Mouse (Mus musculus) c-Kit-positive CD71-negative TER-119-negative erythroid progenitor cells, embryonic 14.5 days (primary cell): ENCODE results near the gene Tmem200a.

Experiments used
- DNase-seq: peaks from one replicate; pipeline ENCODE4 v3.0.0-alpha.2; 2013; ENCODE audit warnings: low read depth

The Tmem200a gene

DNA sequence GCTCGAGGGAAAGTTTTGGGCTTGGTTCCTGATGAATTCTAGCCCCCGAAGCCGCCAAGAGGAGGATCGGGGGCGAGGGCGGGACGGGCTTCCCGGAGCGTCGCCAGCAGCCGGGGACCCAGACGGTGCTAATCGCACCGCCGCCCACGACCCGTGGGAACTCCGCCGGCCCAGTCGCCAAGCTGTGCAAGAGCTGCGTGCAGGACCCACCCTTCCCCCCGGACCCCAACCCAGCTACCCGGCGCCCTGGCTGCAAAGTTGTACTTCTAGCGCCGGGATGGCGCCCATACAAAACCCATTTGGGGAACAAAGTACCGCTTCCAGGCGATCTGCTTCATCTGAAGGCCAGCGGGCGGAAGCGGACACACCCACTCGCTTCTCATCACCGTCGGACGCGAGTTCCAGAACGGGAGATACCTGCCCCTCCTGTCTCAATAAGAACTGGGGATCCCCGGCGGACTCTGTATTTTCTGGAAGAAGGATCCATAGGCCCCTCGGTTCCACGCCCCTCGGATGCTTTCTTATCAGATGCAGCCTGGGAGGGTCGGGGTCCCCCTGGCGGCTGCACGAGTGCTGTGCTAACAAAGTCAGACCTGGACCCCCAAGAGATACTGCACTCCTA, at the start of gene Tmem200a:
Gene Tmem200a, minus strand, starts transcription at position 532 of the 622 bp plus-strand sequence.
- DNase-seq = no peak

DNA sequence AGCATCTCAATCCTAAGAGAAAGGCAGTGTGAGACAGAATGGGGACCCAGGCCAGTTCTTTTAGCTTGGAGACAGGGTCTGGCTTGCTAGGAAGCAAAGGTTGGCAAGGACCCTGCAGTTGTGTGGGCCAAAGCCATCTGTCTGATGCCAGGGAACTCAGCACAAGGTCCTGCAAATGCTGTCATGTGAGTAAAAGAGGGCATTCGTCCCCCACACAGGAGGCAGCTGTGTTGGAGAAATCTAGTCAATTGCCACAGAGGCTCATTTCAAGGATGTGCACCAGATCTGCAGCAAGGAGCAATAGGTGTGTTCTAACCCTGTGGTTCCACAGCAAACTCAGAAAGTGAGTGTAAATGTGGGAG, 41.0 kb upstream of the Tmem200a start:
- no peak for DNase-seq

DNA sequence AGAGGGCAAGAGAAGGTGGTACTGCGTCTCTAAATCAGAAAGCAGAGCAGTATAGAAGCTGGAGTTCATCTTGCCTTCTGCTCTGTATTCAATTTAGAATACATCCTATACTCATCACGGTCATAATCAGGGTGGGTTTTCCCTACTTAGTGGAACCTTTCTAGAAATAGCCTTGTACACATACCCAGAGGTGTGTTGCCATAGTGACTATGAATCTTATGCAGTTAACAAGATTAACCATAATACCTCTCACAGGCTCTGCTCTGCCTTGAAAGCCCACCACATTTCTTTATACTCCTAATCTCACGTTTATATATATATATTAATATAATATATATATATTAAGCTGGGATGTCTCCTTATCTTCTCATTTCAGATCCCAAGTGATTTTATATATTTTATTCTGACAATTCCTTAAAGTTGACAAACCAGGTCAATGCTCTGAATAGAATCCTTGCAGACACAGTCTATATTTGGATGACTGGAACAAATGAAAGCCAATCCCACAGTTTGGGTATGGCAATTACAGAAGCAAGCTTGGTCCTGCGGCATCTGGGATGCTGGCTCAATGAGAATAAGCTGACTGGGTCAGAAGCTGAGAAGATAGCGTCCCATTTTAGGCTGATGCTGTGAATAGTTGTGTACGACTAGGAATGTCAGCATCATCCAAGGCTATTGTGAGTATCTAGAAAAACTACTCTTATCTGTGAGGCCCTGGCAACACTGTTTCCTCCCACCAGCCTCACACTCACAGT, 40.4 kb upstream of the Tmem200a start:
- no peak for DNase-seq

DNA sequence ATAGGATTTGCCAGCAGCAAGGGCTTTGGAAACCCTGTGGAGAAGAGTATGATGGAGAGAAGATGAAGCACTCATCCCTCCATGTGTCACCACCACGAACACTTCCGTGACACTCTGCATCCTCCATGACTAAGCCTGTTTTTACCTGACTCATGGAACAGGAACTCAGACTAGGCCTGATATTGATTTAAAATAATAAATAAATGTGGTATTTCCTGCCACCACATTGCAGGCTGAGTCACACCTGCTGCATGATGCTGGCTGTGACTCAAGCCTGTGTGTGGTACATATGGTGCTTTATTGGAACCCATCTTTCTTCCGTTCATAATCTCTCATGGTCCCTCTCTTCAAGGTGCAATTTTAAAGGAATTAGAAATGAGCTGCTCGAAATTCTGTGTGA, 35.6 kb upstream of the Tmem200a start:
- no peak for DNase-seq

DNA sequence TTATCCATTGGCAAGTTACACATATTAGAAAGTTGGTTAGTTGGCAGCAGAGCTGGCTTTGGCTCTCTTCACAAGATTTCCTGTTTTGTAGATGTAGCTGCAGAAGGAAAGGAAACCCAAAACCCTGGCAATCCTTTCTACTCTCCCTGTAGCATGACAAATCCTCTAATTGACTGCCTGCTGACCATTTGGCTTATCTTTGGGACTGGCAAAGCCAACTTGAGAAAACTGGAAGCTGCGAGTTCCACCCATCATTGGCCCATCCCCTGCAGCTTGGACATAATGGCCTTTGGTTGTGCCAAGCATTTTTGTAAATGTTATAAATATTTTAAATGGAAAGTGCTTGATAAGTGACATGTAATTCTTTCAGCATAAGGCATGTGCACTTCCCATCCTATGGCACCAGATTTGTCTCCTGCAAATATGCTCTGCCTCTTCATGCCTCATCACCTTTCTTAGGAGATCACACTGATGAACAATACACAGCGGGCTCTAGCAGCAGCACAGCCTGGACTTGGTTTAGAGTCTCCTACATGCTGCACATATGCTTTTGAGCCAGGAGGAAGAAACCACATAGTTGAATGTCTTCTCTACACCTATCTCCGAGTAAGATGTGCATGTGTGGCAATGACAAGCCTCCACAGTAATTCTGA, 24.6 kb upstream of the Tmem200a start:
- no peak for DNase-seq

DNA sequence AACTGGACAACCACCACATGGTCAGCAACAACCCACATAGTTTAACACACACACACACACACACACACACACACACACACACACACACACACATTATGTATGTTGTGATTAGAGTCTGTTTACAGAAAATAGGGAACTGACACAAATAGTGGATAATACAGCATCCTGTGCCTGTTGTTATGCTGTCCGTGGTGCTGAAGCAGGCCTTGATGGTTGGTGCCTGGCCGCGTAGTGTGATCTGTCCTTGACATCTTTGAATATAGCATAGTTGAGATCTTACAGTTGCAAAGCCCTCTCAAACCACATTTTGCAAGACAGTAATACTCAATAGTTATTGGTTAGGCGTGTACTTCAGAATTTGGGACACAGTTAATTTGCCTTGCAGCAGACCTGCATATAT, 3.2 kb upstream of the Tmem200a start:
- no peak for DNase-seq

DNA sequence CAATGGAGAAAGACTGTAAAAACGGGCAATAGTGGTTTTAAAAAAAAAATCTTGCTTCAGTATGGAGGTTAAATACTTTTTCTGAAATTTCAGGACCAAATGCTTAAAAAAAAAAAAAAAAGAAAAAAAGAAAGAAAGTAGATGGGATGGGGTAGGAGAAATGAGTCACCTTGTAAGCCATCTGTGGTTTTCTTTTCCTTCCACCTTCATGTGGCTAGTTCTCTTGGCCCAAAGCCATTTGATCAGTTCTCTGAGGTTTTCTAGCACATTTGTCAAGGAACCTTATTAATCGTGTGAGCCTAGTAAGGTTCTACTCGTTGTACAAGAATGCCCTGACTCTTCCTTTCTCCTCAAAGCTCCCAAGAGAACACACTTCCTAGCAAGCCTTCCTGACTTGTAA, 826 bp upstream of the Tmem200a start:
- DNase-seq = no peak

DNA sequence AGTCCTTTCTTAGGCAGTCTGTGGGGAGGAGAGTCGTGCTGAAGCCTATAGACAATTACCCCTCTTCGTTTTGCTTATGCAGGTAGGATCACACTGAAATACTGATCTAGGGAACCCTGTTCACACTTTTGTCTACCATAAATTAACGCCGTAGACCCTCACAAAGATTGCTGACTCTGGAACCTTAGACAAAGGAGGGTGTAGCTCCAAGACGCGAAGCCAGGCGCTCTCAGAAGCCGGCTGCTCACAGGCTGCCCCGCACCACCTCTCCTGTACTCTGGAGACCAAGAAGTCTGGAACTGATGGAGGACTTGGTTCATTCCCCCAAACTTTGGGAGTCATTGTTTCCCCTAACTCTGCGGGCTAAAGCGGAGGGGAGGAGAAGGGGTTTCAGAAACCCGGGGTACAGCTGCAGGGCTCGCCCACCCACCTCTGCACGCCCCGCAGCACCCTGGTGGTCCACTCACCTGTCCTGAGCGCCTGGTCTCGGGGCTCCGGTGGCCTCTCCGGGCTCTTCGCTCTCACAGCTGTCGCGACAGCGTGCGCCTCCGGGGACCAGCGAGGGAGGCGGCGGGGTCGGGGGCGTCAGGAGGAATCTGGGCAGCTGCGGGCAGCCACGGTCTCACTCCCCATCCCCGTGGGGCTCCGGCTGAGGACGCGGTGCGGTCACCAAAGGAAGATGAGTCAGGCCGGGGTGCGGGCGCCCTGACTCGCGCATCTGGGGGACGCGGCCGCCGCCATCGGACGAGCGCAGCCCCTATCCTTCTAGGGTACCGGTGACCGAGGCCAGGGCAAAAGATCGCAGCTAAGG, 976 bp downstream of the Tmem200a start, which contains the start of gene Gm9767:
Gene Gm9767, plus strand, starts transcription at position 585 of the 811 bp plus-strand sequence.
- DNase-seq = no peak

DNA sequence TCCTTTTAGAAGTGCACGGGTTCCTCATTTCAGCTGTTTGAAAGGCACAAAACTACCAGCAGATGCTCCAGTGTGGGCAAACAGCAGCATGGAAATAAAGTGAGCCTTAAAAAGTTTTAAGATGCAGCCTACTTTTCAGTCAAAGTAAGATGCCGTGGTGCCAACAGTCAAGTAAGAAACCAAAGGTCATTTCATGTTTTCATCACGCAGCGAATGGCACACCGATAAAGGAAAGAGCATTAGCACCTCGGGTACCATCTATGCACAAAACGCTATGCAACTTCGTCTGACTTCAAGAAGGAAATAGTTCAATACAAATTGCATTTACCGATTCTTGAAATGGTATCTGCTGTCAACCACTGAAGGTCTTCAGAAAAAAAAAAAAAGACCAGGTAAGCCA, 1.9 kb downstream of the Tmem200a start:
- DNase-seq = no peak

DNA sequence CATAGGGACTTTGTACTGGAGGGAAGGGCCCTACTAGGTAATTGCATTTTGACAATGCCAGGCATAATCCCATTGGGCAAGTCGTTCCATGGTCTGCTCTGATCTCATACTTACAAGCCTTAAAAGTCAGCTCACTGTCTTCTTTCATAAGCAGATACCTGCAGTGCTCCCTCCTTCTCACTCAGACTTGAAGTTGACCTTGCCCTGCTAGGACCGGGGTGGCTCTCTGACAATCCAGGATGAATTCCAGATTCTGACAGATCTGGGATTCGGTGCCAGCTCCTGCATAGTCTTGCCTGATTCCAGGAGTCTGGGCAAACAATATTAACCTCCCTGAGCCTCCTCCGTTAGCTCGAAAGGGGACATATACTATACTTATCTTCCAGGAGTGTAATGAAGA, 6.9 kb downstream of the Tmem200a start:
- DNase-seq = no peak

DNA sequence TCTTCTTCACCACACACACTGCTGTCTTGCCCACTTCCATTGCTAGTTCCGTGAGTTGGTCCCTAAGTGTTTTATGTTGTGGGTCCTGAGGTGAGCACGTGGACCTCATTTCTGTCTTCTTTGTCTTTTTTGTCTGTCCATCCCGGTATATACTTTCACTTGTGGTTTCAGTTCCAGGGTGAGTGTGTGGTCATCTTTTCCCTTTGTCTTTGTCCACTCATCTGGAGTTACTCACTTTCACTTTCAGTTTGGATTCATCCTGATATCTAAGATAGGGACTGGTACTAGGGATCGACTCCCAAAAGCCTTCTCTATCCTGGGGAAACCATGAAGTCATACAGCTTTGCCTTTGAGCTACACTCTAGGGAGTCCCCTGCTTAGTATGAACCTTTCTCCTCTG, 15.8 kb downstream of the Tmem200a start:
- DNase-seq = no peak

DNA sequence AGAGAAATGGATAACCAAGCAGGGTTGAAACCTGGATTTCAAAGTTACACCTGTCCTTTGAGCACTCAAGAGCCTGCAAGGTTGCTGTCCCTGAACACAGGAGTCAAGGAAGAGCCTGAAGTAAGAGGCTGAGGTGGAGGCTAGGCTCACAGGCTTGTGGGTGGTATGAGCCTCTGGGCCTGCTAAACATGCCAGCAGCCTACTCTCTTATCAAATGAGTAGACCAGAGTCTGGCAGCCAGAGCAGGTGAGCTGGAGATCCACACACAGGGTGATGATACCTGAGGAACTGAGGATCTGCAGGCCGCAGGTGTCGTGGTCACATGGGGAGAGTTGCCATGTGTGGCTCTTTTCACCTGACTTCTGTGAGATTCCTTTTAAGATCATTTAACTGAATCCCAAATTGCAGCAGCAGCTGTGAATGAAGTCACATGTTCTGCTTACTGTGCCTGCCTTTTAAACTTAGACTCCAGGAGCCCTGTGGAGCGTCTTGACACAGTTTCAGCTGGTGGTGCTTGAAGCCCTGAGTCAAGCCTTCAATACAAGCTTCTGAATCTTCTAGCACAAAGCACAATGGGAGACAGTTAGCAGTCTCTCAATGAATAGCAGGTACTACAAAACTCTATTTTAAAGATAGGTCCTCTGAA, 19.1 kb downstream of the Tmem200a start:
- no peak for DNase-seq

DNA sequence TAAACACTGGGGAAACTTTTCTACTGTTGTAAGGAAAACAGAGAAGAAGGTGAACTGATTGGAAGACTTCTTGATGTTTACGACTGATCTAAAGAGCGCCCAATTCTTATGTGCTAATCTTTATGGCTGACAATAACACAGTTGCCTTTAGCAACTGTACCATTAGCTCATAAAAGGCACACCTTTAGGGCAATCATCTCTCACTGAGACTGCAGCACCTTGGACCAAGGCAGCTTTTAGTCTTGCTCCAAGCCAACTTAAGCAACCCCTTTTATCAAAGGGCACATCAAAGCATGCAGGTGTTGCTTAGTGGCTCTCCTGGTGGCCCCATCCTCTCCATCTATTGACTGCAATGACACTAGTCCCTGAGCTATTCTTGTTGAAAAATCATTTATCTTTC, 27.7 kb downstream of the Tmem200a start:
- DNase-seq = no peak

DNA sequence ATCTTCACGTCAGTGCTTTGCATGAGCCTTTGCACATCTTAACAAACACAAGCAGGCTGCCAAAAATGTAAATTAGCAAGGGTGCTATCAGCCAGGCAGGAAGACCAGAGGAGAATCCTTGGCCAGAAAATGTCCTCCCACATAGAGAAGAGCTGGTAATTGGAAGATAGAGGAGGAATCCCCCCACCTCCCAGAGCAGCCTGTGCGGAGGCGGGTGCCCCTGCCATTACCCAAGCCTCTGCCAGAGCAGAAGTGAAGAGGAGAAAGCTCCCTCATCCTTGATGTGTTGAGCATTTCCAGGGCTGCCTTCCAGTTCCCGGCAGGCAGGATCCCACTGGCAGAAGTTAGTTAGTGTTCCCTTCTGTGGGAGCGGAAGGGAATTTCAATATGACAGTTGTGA, 43.9 kb downstream of the Tmem200a start:
- DNase-seq = no peak

DNA sequence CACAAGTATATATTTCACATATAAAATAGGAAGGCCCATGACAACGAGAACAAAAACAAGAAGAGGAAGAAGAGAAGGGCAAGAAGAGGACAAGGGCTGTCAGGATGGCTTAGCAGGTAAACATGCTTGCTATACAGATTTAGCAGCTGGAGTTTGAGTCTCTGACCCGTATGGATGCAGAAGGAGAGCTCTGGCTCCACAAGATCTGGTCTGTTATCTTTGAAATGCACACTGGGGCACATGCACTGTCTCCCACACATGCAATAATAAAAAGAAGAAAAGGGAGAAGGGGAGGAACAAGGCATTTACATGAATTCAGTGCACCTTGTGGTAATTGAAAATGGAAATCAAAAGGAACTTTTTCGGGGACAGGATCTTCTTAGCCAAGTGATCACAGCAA, 60.1 kb downstream of the Tmem200a start:
- no peak for DNase-seq

DNA sequence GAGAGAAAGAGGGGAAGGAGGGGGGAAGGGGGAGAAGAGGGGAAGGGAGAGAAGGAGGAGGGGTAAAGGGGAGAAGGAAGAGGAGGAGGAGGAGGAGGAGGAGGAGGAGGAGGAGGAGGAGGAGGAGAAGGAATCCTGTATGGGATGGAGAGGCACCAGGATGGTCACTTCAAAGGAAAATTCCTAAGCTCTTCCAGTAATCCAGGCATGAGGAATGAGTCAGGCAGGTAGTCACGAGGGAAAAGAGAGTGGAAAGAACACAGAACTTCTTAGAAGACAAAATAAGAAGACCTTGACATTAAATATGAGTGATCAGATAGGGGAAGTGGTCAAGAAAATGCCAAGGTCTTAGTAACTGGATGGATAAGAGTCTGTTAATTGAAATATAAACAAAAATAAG, 64.6 kb downstream of the Tmem200a start:
- DNase-seq = no peak

DNA sequence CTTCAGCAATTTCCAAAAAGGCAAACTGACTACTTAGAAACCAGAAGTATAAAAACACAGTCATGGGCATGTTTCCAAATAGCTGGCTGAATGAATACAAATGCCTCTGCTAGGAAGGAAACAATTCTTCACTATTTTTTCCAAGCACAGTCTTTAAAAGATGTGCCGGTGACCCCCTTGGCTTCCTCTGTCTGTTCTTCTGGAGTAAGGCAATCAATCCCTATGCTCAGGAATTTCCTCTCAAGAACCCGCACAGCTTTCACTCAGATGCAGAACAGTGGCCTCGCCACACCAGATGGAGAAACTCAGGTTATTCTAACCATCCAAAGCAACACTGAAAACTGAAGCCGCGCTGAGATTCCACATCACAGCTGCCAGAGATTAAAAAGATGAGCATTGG, 69.9 kb downstream of the Tmem200a start:
- DNase-seq = no peak

DNA sequence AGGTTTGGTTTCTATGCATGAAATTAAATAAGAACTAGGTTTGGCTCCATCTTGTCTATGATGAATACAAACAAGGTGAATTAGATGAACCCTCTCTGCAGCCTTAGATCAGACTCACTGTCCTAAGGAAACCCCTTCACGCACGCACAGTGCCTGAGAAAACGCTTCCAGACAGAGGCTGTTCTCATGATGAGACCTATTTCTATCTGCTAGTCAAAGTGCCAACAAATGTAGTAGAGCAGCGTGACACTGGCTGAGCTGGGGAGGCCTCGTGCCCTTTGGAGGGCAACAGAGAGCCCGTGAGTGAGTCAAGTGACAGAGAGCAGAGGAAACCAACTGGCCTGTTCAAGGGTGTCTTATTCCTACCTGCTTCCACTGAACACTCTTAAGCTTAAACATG, 73.4 kb downstream of the Tmem200a start:
- DNase-seq = no peak

DNA sequence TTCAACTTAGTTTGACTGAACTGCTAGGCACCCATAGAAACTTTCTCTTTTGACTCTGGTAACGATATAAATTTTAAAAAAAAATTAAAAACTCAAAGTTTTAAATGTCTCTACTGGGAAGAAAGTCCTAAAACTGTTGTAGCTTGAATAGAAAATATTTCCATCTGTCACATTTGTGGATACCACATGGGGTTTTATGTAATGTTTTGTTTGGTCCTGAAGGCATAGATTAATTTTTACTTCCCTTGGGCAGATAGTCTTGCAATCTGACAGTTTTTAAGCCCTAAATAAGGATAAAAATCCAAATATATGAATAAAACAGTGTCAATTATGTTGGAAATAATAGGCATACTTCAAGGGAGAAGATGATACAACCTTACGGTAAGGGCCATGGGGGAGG, 78.0 kb downstream of the Tmem200a start:
- no peak for DNase-seq

DNA sequence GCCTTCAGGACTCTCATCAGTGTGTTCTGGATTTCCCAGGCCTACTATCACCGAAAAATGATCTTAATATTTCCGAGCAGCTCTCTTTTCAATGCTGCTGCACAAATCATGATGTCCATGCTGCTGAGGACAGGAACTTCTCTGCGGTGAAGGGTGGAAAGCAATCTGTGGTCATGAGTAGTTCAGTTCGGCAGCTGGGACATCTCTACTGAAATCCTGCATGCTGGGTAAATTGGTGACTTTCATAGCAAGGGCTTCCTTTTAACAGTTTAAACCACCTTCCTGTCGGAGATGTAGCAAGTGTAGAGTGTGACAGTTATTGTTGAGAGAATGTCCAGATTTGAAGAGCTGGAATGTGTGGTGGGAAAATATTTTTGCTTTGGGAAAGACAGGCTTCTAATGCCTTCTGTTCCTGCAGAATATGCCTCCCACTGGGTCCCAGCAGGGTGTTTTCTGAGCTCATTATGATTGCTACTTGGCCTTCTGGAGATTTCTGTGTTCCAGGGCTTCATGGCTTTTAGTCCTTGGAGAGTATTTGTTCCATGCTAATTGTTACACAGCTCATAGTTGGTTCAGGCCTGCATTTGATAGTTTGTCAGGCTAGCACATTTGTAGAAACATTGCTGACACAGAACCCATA, 79.4 kb downstream of the Tmem200a start:
- DNase-seq = no peak

DNA sequence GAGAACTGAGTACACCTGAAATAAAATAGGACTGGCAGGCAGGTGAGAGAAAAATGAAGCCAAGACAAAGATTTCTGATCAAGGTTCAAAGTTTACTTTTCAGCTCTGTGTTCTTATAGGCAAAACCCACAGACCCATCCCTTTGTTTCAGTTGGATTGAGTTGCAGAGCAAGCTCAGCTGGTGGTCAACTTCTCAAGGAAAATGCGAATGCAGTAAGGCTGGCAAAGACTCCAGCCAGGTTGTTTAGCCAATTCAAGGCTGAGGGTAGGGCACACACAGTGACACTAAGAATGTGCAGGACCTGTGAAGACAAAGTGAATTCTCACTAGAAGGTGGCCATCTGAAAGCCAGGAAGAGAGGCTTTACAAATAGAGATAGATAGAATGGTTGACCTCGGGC, 94.8 kb downstream of the Tmem200a start:
- DNase-seq = no peak

DNA sequence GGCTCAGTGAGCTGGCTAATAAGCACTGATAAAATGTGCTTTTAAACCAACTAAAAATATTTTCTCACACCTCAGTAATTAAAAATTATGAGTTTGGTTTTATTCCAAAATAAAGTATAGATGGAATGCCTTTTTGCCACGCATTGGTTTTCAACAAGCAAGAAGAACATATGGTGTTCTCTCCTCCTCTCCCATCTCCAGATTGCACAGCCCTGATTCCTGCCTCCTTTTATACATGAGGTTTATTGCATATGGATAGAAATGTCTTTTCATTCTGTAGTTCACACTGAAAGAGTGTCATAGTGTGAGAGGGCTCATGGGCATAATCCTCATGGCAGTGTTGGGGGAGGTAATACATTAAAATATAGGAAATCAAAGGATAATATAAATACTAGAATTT, 96.2 kb downstream of the Tmem200a start:
- DNase-seq = no peak
